Mouse (Mus musculus): ENCODE measurements around the gene Rbpj. TPM values are rescaled to one million over a fixed set of nuclear protein-coding genes. Genes with fewer than 3 reads are reported as not detected.

Gene Rbpj
- total and polyA plus RNA-seq, 2 experiments from 2014 or later = 12.6 to 22.0 TPM

DNA sequence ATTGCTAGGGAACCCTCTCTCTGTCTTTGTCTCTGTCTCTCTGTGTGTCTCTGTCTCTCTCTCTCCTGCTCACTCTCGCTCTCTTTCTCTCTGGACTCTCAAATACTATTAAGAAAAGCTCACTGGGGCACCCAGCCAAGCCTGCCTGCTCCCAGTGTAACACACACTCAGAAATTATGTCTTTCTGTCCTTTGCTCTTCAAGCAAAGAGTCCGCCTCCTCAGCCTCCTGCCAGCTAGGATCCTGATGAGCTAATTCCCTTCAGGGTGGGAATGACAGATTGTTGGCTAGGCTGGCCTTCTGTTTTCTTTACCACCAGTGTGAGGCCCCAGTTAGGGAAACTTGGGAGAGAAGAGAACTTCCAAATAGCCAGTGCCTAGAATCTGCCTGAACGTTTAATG is 57.1 kb downstream of the Rbpj start:
- H3K9me3 ChIP-seq (replicated peaks; ENCODE audit: control insufficient read depth, low read length) = no peaks in the 10 kb centered on the region
- H3K36me3 ChIP-seq (replicated peaks; ENCODE audit: control insufficient read depth, insufficient read depth, low read length) = no peaks in the 10 kb centered on the region
- 0 out of 2 replicates have a peak overlapping the region, but pooled peaks have one; percentile 18 for H3K27ac ChIP-seq (ENCODE audit: low read depth)
- peak; percentile 73 for DNase-seq (ENCODE audit: low spot score)
- peaks cover 11% of the 10 kb centered on the region; the same call in 1 of the 2 replicates for H3K4me1 ChIP-seq (ENCODE audit: control insufficient read depth, insufficient read depth)
- no peak overlapping the region for H3K4me2 ChIP-seq (ENCODE audit: low read depth, low read length)
- TF ChIP-seq EP300 (IDR thresholded peaks at IDR 0.05; ENCODE audit: low read depth) (no peak), CTCF (IDR thresholded peaks at IDR 0.05; ENCODE audit: low read depth) (no peak)
- no peaks in the 10 kb centered on the region for H3K27me3 ChIP-seq (ENCODE audit: control insufficient read depth, insufficient read depth, low read length)
- 14% methylated on average over 3 of the region's 3 CpGs for WGBS
- ATAC-seq (ENCODE audit: insufficient read depth, low read depth) = peak; percentile 83
- no peak overlapping the region for H3K4me3 ChIP-seq (ENCODE audit: low read depth, low read length)
- H3K9ac ChIP-seq (replicated peaks; ENCODE audit: low read depth, low read length) = no peak overlapping the region

DNA sequence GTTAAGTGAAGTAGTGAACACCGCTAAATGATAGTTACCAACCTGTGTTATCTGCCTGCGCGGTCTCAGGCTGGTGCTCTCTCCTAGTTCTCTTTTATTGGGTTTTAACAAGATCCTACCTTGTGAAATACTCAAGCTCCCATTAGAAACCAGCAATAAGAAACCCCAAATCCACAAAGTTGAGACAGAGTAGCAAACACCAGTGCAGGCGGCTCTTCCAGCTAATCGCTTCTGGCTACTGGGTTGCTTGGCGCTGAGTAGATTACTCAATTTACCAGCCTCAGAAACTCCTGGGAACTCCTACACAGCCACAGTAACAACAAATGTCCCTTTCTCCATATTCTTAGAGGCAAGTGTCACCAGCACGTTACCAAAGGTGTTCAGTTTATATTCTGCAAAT is 58.2 kb downstream of the Rbpj start:
- H3K4me3 ChIP-seq (ENCODE audit: low read depth, low read length) = no peak overlapping the region
- H3K4me2 ChIP-seq (ENCODE audit: low read depth, low read length) = no peak overlapping the region
- 94% methylated on average over 7 of the region's 7 CpGs for WGBS
- H3K9me3 ChIP-seq (replicated peaks; ENCODE audit: control insufficient read depth, low read length) = no peaks in the 10 kb centered on the region
- peaks cover 11% of the 10 kb centered on the region; the same call in 1 of the 2 replicates for H3K4me1 ChIP-seq (ENCODE audit: control insufficient read depth, insufficient read depth)
- no peak overlapping the region for H3K9ac ChIP-seq (replicated peaks; ENCODE audit: low read depth, low read length)
- DNase-seq (ENCODE audit: low spot score) = no peak
- no peak for ATAC-seq (ENCODE audit: insufficient read depth, low read depth)
- H3K27ac ChIP-seq (ENCODE audit: low read depth) = no peak overlapping the region
- no peak for TF ChIP-seq CTCF (IDR thresholded peaks at IDR 0.05; ENCODE audit: low read depth)
- TF ChIP-seq EP300 (IDR thresholded peaks at IDR 0.05; ENCODE audit: low read depth) = no peak
- no peaks in the 10 kb centered on the region for H3K36me3 ChIP-seq (replicated peaks; ENCODE audit: control insufficient read depth, insufficient read depth, low read length)
- no peaks in the 10 kb centered on the region for H3K27me3 ChIP-seq (ENCODE audit: control insufficient read depth, insufficient read depth, low read length)

DNA sequence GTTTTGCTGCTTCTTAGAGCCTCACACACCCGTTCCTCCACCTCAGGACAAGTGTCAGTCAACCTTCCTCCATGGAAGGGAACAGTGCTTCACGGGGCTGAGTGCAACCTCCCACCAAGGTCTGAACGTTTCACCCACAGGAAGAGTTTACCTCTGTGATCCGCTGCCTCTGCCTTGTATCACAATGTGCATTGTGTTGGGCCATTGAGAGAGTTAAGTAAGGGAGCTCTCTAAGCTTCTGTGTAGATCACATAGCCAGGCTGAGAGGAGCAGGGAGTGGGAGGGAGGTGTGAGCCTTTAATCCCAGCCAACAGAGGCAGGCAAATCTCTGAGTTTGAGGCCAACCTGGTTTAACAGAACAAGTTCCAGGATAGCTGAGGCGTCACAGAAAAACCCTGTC is 58.9 kb downstream of the Rbpj start:
- DNase-seq (ENCODE audit: low spot score) (no peak), ATAC-seq (ENCODE audit: insufficient read depth, low read depth) (no peak)
- TF ChIP-seq EP300 (IDR thresholded peaks at IDR 0.05; ENCODE audit: low read depth) = no peak
- TF ChIP-seq CTCF (IDR thresholded peaks at IDR 0.05; ENCODE audit: low read depth) = no peak
- Histone ChIP-seq H3K4me2 (ENCODE audit: low read depth, low read length) (no peak overlapping the region), H3K27me3 (ENCODE audit: control insufficient read depth, insufficient read depth, low read length) (no peaks in the 10 kb centered on the region), H3K9me3 (replicated peaks; ENCODE audit: control insufficient read depth, low read length) (no peaks in the 10 kb centered on the region), H3K27ac (ENCODE audit: low read depth) (no peak overlapping the region), H3K36me3 (replicated peaks; ENCODE audit: control insufficient read depth, insufficient read depth, low read length) (no peaks in the 10 kb centered on the region), H3K4me1 (ENCODE audit: control insufficient read depth, insufficient read depth) (peaks cover 11% of the 10 kb centered on the region; the same call in 1 of the 2 replicates), H3K9ac (replicated peaks; ENCODE audit: low read depth, low read length) (no peak overlapping the region), H3K4me3 (ENCODE audit: low read depth, low read length) (no peak overlapping the region)
- 76% methylated on average over 5 of the region's 5 CpGs for WGBS

GRCm38 (mm10) chr5:53525305-53526069 is 59.5 kb downstream of the Rbpj start:
- Histone ChIP-seq H3K4me1 (ENCODE audit: control insufficient read depth, insufficient read depth) (peaks cover 11% of the 10 kb centered on the region; the same call in 1 of the 2 replicates), H3K9ac (replicated peaks; ENCODE audit: low read depth, low read length) (no peak overlapping the region), H3K27ac (ENCODE audit: low read depth) (no peak overlapping the region), H3K9me3 (replicated peaks; ENCODE audit: control insufficient read depth, low read length) (no peaks in the 10 kb centered on the region), H3K36me3 (replicated peaks; ENCODE audit: control insufficient read depth, insufficient read depth, low read length) (no peaks in the 10 kb centered on the region), H3K27me3 (ENCODE audit: control insufficient read depth, insufficient read depth, low read length) (no peaks in the 10 kb centered on the region), H3K4me3 (ENCODE audit: low read depth, low read length) (no peak overlapping the region), H3K4me2 (ENCODE audit: low read depth, low read length) (no peak overlapping the region)
- no peak for DNase-seq (ENCODE audit: low spot score)
- ATAC-seq (ENCODE audit: insufficient read depth, low read depth) = no peak
- WGBS = 56% methylated on average over 20 of the region's 20 CpGs
- TF ChIP-seq CTCF (IDR thresholded peaks at IDR 0.05; ENCODE audit: low read depth) (no peak), EP300 (IDR thresholded peaks at IDR 0.05; ENCODE audit: low read depth) (no peak)

DNA sequence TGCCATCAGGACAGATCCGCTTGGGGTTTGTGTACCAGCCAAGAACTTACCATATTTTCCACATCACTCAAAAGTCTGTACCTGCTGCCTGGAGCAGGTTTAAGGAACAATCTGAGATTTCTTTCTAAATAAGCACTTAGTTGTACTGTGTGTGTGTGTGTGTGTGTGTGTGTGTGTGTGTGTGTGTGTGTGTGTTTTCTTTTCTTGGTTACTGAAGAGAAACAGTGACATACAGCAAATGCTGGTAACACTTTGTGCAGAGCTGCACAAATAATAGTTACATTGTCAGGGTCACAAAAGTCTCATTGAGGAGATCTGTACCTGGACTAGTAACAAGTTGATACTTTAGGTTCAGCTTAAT is 60.1 kb downstream of the Rbpj start:
- TF ChIP-seq CTCF (IDR thresholded peaks at IDR 0.05; ENCODE audit: low read depth) = no peak
- TF ChIP-seq EP300 (IDR thresholded peaks at IDR 0.05; ENCODE audit: low read depth) = no peak
- ATAC-seq (ENCODE audit: insufficient read depth, low read depth) = no peak
- Histone ChIP-seq H3K4me1 (ENCODE audit: control insufficient read depth, insufficient read depth) (peaks cover 11% of the 10 kb centered on the region; the same call in 1 of the 2 replicates), H3K27me3 (ENCODE audit: control insufficient read depth, insufficient read depth, low read length) (no peaks in the 10 kb centered on the region), H3K27ac (ENCODE audit: low read depth) (no peak overlapping the region), H3K4me2 (ENCODE audit: low read depth, low read length) (no peak overlapping the region), H3K4me3 (ENCODE audit: low read depth, low read length) (no peak overlapping the region), H3K9ac (replicated peaks; ENCODE audit: low read depth, low read length) (no peak overlapping the region), H3K9me3 (replicated peaks; ENCODE audit: control insufficient read depth, low read length) (no peaks in the 10 kb centered on the region), H3K36me3 (replicated peaks; ENCODE audit: control insufficient read depth, insufficient read depth, low read length) (no peaks in the 10 kb centered on the region)
- 60% methylated on average over 1 of the region's 1 CpGs for WGBS
- no peak for DNase-seq (ENCODE audit: low spot score)

DNA sequence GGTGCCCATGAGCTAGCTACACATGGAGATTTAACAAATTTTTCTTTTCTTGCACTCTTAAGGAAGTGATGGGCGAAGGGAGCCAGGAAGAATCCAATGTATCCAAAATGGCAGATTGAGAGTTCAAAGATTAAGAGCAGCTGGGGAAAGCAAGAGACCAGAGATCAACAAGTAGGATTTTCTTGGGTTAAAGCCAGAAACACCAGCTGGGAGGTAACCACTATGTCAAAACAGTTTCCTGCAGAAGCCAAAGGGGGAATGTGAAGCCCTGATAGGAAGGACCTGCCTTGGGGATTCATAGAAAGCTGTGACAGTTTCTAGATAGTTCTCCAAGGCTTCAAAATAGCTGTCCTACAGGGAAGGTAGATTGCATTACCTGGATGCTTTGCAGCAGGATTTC is 63.9 kb downstream of the Rbpj start:
- no peaks in the 10 kb centered on the region for H3K36me3 ChIP-seq (replicated peaks; ENCODE audit: control insufficient read depth, insufficient read depth, low read length)
- no peak overlapping the region for H3K27ac ChIP-seq (ENCODE audit: low read depth)
- no peaks in the 10 kb centered on the region for H3K9me3 ChIP-seq (replicated peaks; ENCODE audit: control insufficient read depth, low read length)
- H3K4me1 ChIP-seq (ENCODE audit: control insufficient read depth, insufficient read depth) = no peaks in the 10 kb centered on the region
- WGBS = 76% methylated on average over 1 of the region's 1 CpGs
- H3K4me2 ChIP-seq (ENCODE audit: low read depth, low read length) = no peak overlapping the region
- ATAC-seq (ENCODE audit: insufficient read depth, low read depth) (no peak), DNase-seq (ENCODE audit: low spot score) (peak; percentile 34)
- no peak overlapping the region for H3K9ac ChIP-seq (replicated peaks; ENCODE audit: low read depth, low read length)
- H3K4me3 ChIP-seq (ENCODE audit: low read depth, low read length) = no peak overlapping the region
- no peaks in the 10 kb centered on the region for H3K27me3 ChIP-seq (ENCODE audit: control insufficient read depth, insufficient read depth, low read length)
- no peak for TF ChIP-seq CTCF (IDR thresholded peaks at IDR 0.05; ENCODE audit: low read depth)
- TF ChIP-seq EP300 (IDR thresholded peaks at IDR 0.05; ENCODE audit: low read depth) = no peak
